Mouse (Mus musculus) erythroblast, embryonic 14.5 days (primary cell): ENCODE data around the gene Ptprr.

Experiments used
- GATA1 ChIP-seq: IDR thresholded peaks from 2 replicates; pipeline ENCODE4 v1.6.1; 2012; ENCODE audit warnings: low read length, inconsistent platforms, mixed read lengths
- TAL1 ChIP-seq: IDR thresholded peaks from 3 replicates; pipeline ENCODE4 v1.6.1; 2012; ENCODE audit warnings: low read length, inconsistent platforms, mixed read lengths

GRCm38 (mm10) chr10:116191724-116192123 lies 173.7 kb downstream of the Ptprr start:
- TF ChIP-seq GATA1 (no peak), TAL1 (no peak)
